Mouse (Mus musculus): Measurements from ENCODE around the gene Arxes2.
"Not testable (repeated sequence)": the region's sequence is repeated elsewhere in the genome, so short reads cannot be mapped to it uniquely, and the experiment has no call there.

Arxes2 gene

GRCm38 (mm10) chrX:135993664-135994119, at the start of gene Arxes2:
Gene Arxes2, plus strand, starts transcription at chrX:135993824.
- not testable (repeated sequence) for DNase-seq (ENCODE audit: low spot score)

GRCm38 (mm10) chrX:135948699-135949437, 44.8 kb upstream of the Arxes2 start:
- no peak for DNase-seq (ENCODE audit: low spot score)

GRCm38 (mm10) chrX:135956988-135957690, 36.5 kb upstream of the Arxes2 start:
- no peak for DNase-seq (ENCODE audit: low spot score)

GRCm38 (mm10) chrX:135957691-135958081, 35.9 kb upstream of the Arxes2 start:
- DNase-seq (ENCODE audit: low spot score): no peak

GRCm38 (mm10) chrX:135958589-135959225, 34.9 kb upstream of the Arxes2 start:
- DNase-seq (ENCODE audit: low spot score): no peak

- no peak for DNase-seq (ENCODE audit: low spot score)
Measured at GRCm38 (mm10) chrX:135959536-135959935, 34.1 kb upstream of the Arxes2 start.

- no peak for DNase-seq (ENCODE audit: low spot score)
Measured at GRCm38 (mm10) chrX:135962342-135962741, 31.3 kb upstream of the Arxes2 start.

- DNase-seq (ENCODE audit: low spot score): no peak
Measured at GRCm38 (mm10) chrX:135963130-135963529, 30.5 kb upstream of the Arxes2 start.

- DNase-seq (ENCODE audit: low spot score): no peak
Measured at GRCm38 (mm10) chrX:135963629-135964028, 30.0 kb upstream of the Arxes2 start.

- no peak for DNase-seq (ENCODE audit: low spot score)
Measured at GRCm38 (mm10) chrX:135973597-135974423, 19.8 kb upstream of the Arxes2 start.

- DNase-seq (ENCODE audit: low spot score): no peak
Measured at GRCm38 (mm10) chrX:135974424-135975225, 19.0 kb upstream of the Arxes2 start.

- DNase-seq (ENCODE audit: low spot score): peak; percentile 66
Measured at GRCm38 (mm10) chrX:135975226-135975552, 18.4 kb upstream of the Arxes2 start.

- no peak for DNase-seq (ENCODE audit: low spot score)
Measured at GRCm38 (mm10) chrX:135984539-135985260, 8.9 kb upstream of the Arxes2 start.

- DNase-seq (ENCODE audit: low spot score): no peak
Measured at GRCm38 (mm10) chrX:135986267-135986666, 7.4 kb upstream of the Arxes2 start.

- no peak for DNase-seq (ENCODE audit: low spot score)
Measured at GRCm38 (mm10) chrX:135990661-135991060, 3.0 kb upstream of the Arxes2 start.

- DNase-seq (ENCODE audit: low spot score): not testable (repeated sequence)
Measured at GRCm38 (mm10) chrX:135993192-135993594, 431 bp upstream of the Arxes2 start.

GRCm38 (mm10) chrX:136007199-136007843, 13.7 kb downstream of the Arxes2 start:
- no peak for DNase-seq (ENCODE audit: low spot score)

- no peak for DNase-seq (ENCODE audit: low spot score)
Measured at GRCm38 (mm10) chrX:136014392-136014791, 20.8 kb downstream of the Arxes2 start.

- DNase-seq (ENCODE audit: low spot score): no peak
Measured at GRCm38 (mm10) chrX:136030331-136030730, 36.7 kb downstream of the Arxes2 start.
